Mouse (Mus musculus) lung, postnatal 0 days (tissue): Measurements from ENCODE around the gene Nrf1. TPM values are rescaled to one million over a fixed set of nuclear protein-coding genes. Genes with fewer than 3 reads are reported as not detected.

Source experiments
- ATAC-seq: fragments of 200-750 bp; cut with Nextera tagmentation; 2 replicates; pipeline ENCODE4 v1.8.0; 2017; ENCODE audit warnings: moderate library complexity
- DNase-seq: peaks from one replicate; pipeline ENCODE4 v3.0.0-alpha.2; 2016; ENCODE audit warnings: low spot score
- H3K27ac ChIP-seq: fragments of 300-500 bp; sonication (generic); 2 replicates; pipeline ENCODE4 v1.5.1; 2014; ENCODE audit warnings: antibody characterized with exemption, mild to moderate bottlenecking, low read length, mixed read lengths
- H3K27me3 ChIP-seq: fragments of 300-500 bp; sonication (generic); replicated peaks from 2 replicates; pipeline ENCODE4 v1.6.1; 2014; ENCODE audit warnings: low read length, mixed read lengths; ENCODE audit not compliant: insufficient read depth
- H3K36me3 ChIP-seq: fragments of 300-500 bp; sonication (generic); 2 replicates; pipeline ENCODE4 v1.6.1; 2014; ENCODE audit warnings: low read length, mixed read lengths; ENCODE audit not compliant: insufficient read depth
- H3K4me1 ChIP-seq: fragments of 300-500 bp; sonication (generic); 2 replicates; pipeline ENCODE4 v1.6.1; 2014; ENCODE audit warnings: antibody characterized with exemption, low read depth, low read length, mixed read lengths; ENCODE audit not compliant: insufficient read depth
- H3K4me2 ChIP-seq: fragments of 300-500 bp; sonication (generic); replicated peaks from 2 replicates; pipeline ENCODE4 v1.6.1; 2014; ENCODE audit warnings: low read depth, mild to moderate bottlenecking, low read length, moderate library complexity, mixed read lengths
- H3K4me3 ChIP-seq: fragments of 300-500 bp; sonication (generic); 2 replicates; pipeline ENCODE4 v1.5.1; 2014; ENCODE audit warnings: low read depth, low read length
- H3K9ac ChIP-seq: fragments of 300-500 bp; sonication (generic); replicated peaks from 2 replicates; pipeline ENCODE4 v1.6.1; 2014; ENCODE audit warnings: low read depth, mild to moderate bottlenecking
- H3K9me3 ChIP-seq: fragments of 300-500 bp; sonication (generic); 2 replicates; pipeline ENCODE4 v1.6.1; 2016; ENCODE audit warnings: low read length, mixed read lengths
- CTCF ChIP-seq: IDR thresholded peaks from 2 replicates; pipeline ENCODE4 v1.5.1; 2016; ENCODE audit warnings: antibody characterized with exemption, mild to moderate bottlenecking
- EP300 ChIP-seq: IDR thresholded peaks from 2 replicates; pipeline ENCODE4 v1.6.1; 2016; ENCODE audit warnings: antibody characterized with exemption, mild to moderate bottlenecking, control low read depth
- WGBS: fragments of 180-500 bp; shearing (Covaris S2); extraction: QIAGEN DNeasy Blood & Tissue Kit; methylation state at CpG from one replicate; pipeline ENCODE4 v1.1.7; 2014; 5-methylcytosine and 5-hydroxymethylcytosine counted together
- polyA plus RNA-seq: library from polyadenylated mRNA; unstranded; fragments of >200 nt; fragmentation: Nextera tagmentation; extraction: Ambion mirVana; gene quantifications from 2 replicates; pipeline ENCODE4 v1.2.1, GENCODE M21; 2015

Gene Nrf1
- polyA plus RNA-seq, 1 experiment from 2014 or later: 22.7 TPM

GRCm38 (mm10) chr6:30062544-30062943 lies 14.8 kb downstream of the Nrf1 start:
- Histone ChIP-seq H3K4me1 (no peaks in the 10 kb centered on the region), H3K4me2 (no peak overlapping the region), H3K27me3 (no peaks in the 10 kb centered on the region), H3K4me3 (no peak overlapping the region), H3K9me3 (no peaks in the 10 kb centered on the region), H3K27ac (no peak overlapping the region), H3K9ac (no peak overlapping the region), H3K36me3 (no peaks in the 10 kb centered on the region)
- ATAC-seq (no peak), DNase-seq (no peak)
- WGBS: 84% methylated on average over 2 of the region's 2 CpGs
- TF ChIP-seq CTCF: no peak
- no peak for TF ChIP-seq EP300

DNA sequence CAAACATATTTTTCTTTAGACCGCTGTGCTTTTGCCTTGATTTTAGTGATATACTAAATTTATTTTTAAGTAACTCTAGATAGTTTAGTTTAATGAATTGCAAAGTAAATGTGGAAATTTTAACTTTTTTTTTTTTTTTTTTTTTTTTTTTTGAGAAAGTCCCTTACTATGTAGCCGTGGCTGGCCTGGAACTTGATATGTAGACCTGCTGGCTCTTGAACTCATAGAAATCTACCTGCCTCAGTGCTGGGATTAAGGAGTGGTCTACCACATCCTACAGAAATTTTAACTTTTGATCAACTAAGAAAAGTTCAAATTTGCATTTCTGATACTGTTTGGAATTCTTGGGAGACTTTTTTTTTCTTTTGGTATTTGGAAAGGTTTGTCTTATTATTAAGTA lies 17.6 kb downstream of the Nrf1 start:
- ATAC-seq (no peak), DNase-seq (no peak)
- H3K27ac ChIP-seq: no peak overlapping the region
- H3K27me3 ChIP-seq: no peaks in the 10 kb centered on the region
- H3K4me2 ChIP-seq: no peak overlapping the region
- no peak overlapping the region for H3K9ac ChIP-seq
- H3K4me1 ChIP-seq: no peaks in the 10 kb centered on the region
- WGBS: 84% methylated on average over 2 of the region's 2 CpGs
- H3K4me3 ChIP-seq: no peak overlapping the region
- TF ChIP-seq EP300 (no peak), CTCF (no peak)
- no peaks in the 10 kb centered on the region for H3K9me3 ChIP-seq
- no peaks in the 10 kb centered on the region for H3K36me3 ChIP-seq

DNA sequence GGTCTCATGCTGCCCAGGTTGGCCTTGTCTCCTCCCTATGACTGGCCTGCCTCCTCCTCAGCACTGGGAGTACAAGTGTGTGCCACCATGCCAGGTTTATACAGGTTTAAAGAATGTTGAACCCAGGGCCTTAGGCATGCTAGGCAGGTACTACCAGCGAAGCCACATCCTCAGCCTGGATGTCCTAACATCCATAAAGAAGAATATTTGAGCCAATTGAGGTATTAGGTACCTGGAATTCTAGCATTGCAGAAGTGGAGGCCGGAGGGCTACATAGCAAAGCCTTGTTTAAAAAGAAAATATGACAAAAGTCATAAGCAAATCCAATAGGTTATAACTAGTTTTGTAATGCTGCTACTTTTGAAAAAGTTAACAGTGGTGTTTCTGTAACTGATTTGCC lies 19.0 kb downstream of the Nrf1 start:
- no peaks in the 10 kb centered on the region for H3K36me3 ChIP-seq
- ATAC-seq (no peak), DNase-seq (no peak)
- WGBS: 96% methylated on average over 2 of the region's 2 CpGs
- H3K27me3 ChIP-seq: no peaks in the 10 kb centered on the region
- TF ChIP-seq CTCF (no peak), EP300 (no peak)
- H3K4me3 ChIP-seq: no peak overlapping the region
- H3K9ac ChIP-seq: no peak overlapping the region
- H3K4me1 ChIP-seq: no peaks in the 10 kb centered on the region
- no peak overlapping the region for H3K4me2 ChIP-seq
- no peaks in the 10 kb centered on the region for H3K9me3 ChIP-seq
- no peak overlapping the region for H3K27ac ChIP-seq

- Histone ChIP-seq H3K9me3 (no peaks in the 10 kb centered on the region), H3K4me2 (no peak overlapping the region), H3K27me3 (no peaks in the 10 kb centered on the region), H3K4me1 (no peaks in the 10 kb centered on the region), H3K4me3 (no peak overlapping the region), H3K9ac (no peak overlapping the region), H3K27ac (no peak overlapping the region), H3K36me3 (no peaks in the 10 kb centered on the region)
- ATAC-seq (no peak), DNase-seq (no peak)
- WGBS: 88% methylated on average over 3 of the region's 3 CpGs
- TF ChIP-seq CTCF (peak; percentile 43), EP300 (no peak)
Measured at GRCm38 (mm10) chr6:30072476-30072875, 24.7 kb downstream of the Nrf1 start.

GRCm38 (mm10) chr6:30078938-30079529 lies 31.2 kb downstream of the Nrf1 start:
- no peaks in the 10 kb centered on the region for H3K27me3 ChIP-seq
- H3K9ac ChIP-seq: no peak overlapping the region
- H3K4me1 ChIP-seq: peaks cover 4% of the 10 kb centered on the region; the same call in 1 of the 2 replicates
- WGBS: 83% methylated on average over 4 of the region's 4 CpGs
- no peak for TF ChIP-seq EP300
- TF ChIP-seq CTCF: no peak
- ATAC-seq (no peak), DNase-seq (no peak)
- no peak overlapping the region for H3K4me3 ChIP-seq
- H3K9me3 ChIP-seq: no peaks in the 10 kb centered on the region
- no peak overlapping the region for H3K27ac ChIP-seq
- H3K36me3 ChIP-seq: no peaks in the 10 kb centered on the region
- H3K4me2 ChIP-seq: no peak overlapping the region

- no peak overlapping the region for H3K4me2 ChIP-seq
- H3K4me1 ChIP-seq: peaks cover 4% of the 10 kb centered on the region; the same call in 1 of the 2 replicates
- no peaks in the 10 kb centered on the region for H3K36me3 ChIP-seq
- DNase-seq (peak; percentile 77), ATAC-seq (no peak; the same call in 1 of the 2 replicates)
- 51% methylated on average over 3 of the region's 3 CpGs for WGBS
- no peak overlapping the region for H3K27ac ChIP-seq
- H3K9me3 ChIP-seq: no peaks in the 10 kb centered on the region
- no peak overlapping the region for H3K9ac ChIP-seq
- TF ChIP-seq CTCF: peak; percentile 73
- TF ChIP-seq EP300: no peak
- H3K4me3 ChIP-seq: no peak overlapping the region
- no peaks in the 10 kb centered on the region for H3K27me3 ChIP-seq
Measured at GRCm38 (mm10) chr6:30081339-30081738, 33.6 kb downstream of the Nrf1 start.

DNA sequence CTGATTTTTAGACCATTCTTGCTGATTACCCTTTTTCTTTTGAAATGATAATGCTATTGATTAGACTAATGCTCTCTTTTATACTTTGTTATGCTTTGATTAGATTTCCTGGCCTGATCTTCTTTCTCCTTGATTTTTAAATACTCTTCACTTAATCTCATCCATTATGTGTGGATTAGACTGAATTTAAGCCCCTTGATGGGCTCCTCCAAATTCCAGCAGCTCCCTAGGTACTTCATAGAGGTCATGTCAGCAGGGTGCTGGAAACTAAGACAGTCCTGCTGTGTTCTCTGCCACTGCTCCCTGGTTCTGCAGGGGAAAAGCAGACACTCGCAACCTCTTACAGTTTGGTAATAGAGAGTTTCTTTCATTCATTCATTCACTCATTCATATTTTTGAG lies 35.5 kb downstream of the Nrf1 start:
- H3K9ac ChIP-seq: no peak overlapping the region
- 98% methylated on average over 1 of the region's 1 CpGs for WGBS
- H3K27me3 ChIP-seq: no peaks in the 10 kb centered on the region
- no peaks in the 10 kb centered on the region for H3K36me3 ChIP-seq
- H3K27ac ChIP-seq: no peak overlapping the region
- H3K4me1 ChIP-seq: peaks cover 4% of the 10 kb centered on the region; the same call in 1 of the 2 replicates
- TF ChIP-seq CTCF (no peak), EP300 (no peak)
- no peaks in the 10 kb centered on the region for H3K9me3 ChIP-seq
- ATAC-seq (no peak), DNase-seq (no peak)
- H3K4me3 ChIP-seq: no peak overlapping the region
- H3K4me2 ChIP-seq: no peak overlapping the region
